Mouse (Mus musculus) ovary, adult 18-20 months (tissue): ENCODE measurements around the gene Piezo1.
A peak's percentile ranks its signal among the peaks of the same experiment; 100 is the strongest.

Experiments
- DNase-seq: peaks from one replicate; pipeline ENCODE4 v3.0.0; 2022; ENCODE audit warnings: low spot score, mixed read lengths

Piezo1 gene

DNA sequence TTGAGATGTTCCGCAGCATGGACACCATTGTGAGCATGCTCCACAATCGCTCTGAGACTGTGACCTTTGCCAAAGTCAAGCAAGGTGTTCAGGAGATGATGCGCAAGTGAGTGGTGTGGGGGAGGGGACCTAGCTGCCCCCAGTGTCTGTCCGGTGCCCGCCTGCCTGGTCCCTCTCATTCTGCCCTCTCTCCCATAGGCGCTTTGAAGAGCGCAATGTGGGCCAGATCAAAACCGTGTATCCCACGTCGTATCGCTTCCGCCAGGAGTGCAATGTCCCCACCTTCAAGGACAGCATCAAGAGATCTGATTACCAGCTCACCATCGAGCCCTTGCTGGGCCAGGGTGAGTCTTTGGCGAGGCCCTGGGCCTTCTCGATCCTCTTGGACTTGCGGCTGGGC lies 18.9 kb upstream of the Piezo1 start:
- DNase-seq = no peak

DNA sequence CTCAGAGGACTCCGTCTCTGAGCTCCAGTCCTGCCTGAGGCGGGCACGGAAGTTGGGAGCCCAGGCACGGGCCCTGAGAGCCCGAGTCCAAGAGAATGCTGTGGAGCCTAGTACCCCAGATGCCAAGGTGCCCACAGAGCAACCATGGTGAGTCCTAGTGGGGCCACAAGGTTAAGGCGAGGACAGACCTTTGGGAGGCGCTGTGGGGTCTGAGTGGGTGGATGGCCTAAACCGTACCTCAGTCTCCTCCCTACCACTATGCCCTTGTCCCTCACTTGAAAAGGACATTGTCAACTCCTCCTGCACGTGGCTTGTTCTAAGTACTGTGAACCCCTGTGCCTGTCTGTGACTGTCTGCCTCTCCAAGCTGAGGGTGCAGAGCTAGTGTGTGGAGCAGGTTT lies 18.2 kb upstream of the Piezo1 start:
- DNase-seq = no peak

DNA sequence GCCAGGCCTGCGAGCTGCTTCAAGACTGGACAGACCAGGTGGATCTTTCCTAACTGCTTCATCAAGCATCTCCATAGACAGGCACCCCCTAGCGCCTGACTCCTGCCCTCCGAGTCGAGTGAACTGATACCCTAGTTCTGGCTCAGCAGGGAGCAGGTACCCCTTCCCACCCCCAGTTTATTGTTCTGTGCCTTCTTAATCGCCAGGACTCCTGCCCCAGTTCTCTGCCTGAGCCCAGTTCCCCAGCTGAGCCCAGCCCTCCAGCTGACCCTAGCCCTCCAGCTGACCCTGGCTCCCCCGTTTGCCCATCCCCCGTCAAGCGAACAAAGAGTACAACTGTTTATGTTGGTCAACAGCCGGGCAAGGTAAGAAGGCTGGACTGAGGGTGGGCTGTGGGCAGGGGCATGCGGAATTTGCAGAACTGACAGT lies 17.8 kb upstream of the Piezo1 start:
- no peak for DNase-seq

DNA sequence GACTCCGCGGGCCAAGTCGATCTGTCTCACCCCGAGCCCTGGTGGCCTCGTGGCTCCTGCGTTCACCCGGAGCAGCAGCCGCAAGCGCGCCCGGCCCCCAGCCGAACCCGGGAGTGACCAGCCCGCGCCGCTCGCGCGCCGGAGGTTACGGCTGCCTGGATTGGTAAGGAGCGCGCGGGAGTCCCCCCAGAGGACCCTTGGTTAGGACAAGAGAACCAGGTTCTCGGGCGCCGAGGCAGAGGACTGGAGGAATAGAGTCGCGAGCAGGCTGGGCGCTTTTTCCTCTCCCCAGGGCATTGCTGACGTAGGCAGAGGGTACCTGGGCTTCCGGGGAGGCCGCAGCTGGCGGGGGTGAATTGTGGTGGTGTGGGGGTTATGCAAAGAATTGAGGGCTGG lies 17.0 kb upstream of the Piezo1 start:
- DNase-seq = no peak

DNA sequence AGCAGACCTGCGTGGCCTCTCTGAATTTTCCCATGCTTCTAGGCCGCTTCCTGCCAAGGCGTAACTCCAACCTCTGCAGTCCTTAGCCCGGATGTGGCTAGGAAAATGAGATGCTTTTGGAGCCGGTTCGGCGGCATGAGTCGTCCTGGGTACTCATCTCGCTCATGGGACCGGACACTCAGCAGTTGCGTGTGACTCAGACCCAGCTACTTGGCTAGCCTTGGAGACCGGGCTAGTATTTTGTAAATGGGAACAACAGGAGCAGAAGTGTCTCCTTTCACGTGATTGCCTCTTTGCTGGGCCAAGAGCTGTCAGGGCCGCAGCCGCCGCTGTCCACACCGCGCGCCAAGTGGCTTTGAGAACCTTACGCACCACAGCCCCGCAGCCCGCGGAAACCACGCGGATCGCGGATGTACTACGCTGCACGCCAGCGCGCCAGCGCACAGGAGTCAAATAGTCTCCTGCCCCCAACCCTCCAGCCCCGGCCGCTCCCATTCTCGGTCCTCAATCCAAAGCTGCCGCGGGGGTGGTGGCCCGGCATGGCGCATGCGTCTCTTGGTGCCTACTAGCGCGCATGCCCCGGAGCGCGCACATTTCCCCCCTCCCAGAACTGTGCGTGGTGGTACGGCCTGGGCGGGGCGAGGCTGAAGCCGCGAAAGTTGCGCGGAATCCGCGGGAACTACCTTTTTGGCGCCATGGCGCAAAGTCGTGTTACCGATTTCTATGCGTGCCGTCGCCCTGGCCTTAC lies 16.4 kb upstream of the Piezo1 start, which contains the start of gene Cdt1:
Gene Cdt1, plus strand, starts transcription at position 655 of the 748 bp plus-strand sequence.
- peak; percentile 91 for DNase-seq

DNA sequence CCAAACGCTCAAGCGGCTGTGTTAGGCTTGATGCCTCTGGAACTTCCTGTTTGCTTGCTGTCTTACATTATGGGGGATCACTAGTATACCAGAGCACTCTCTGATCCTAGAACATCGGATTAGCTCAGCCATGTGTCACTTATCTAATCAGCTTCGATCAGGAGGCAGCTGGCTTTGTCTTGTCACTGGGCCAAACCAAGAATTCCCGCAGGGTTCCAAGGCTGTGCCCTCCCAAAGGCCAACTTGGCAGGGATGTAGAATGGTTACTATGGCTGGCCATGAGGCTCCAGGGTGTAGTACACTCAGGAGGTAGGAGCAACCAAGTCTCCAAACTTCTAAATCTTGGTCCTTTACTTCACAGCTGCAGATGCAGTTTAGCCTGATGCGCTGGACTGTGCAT lies 15.6 kb upstream of the Piezo1 start:
- DNase-seq = peak; percentile 50

DNA sequence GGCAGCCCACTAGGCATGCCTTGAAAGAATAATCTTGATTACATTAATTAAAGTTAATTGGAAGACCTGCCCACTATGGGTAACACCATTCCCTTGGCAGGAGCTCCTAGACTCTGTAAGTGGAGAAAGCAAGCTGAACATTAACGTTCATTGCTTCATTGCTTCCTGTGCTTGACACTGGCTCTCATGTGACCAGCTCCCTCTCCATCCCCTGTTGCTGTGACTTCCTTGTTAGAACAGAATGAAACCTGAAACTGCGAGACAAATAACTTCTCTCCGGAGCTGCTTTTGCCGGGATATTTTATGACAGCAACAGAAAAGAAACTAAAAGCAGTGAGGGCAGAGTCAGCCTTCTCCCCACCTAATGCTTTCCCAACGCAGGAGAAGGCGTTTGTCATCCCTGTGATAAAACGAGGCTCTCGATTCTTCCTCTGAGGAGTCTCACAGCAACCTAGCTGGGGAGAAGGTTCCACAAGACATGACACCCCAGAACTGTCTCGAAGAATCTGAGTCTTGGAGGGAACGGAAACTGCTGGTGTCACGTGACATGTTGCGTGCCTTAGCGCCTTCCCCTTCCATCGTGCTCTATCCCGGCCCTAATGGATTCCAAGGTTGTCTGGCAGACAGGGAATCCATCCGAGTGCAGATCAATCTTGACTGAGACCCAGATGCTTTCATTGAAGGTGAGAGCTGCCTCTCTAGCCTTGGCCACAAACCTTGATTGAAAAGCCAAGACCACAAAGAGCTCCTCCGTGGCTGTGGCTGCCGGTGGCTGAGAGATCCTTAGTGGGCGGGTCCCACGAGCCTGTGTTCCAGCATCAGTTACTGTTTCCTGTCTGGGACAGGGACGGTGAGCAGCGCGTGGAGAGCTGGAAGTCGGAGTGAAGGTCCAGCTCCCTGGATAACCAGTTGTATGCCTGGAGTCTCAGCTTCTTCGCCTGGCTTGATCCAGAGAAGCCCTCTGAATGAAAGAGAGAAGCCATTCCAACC lies 13.5 kb upstream of the Piezo1 start:
- no peak for DNase-seq

DNA sequence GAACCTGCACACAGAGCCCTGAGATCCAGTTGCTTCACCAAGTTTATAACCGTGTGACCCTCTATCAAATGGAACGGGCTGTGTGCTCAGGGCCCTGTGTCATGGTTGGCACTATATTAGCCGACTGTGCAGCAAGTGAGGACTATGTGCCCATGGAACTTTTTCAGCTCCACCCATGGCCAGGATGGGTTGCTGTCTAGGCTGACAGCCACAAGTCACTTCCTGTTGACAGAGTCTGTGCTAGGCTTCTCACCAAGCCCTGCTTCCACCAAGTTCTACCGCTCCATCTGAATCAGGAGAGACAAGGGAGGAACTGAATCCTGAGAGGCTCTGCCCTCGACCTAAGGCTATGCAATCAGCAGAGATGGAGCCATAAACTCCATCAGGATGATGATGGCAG lies 10.1 kb upstream of the Piezo1 start:
- DNase-seq = no peak

DNA sequence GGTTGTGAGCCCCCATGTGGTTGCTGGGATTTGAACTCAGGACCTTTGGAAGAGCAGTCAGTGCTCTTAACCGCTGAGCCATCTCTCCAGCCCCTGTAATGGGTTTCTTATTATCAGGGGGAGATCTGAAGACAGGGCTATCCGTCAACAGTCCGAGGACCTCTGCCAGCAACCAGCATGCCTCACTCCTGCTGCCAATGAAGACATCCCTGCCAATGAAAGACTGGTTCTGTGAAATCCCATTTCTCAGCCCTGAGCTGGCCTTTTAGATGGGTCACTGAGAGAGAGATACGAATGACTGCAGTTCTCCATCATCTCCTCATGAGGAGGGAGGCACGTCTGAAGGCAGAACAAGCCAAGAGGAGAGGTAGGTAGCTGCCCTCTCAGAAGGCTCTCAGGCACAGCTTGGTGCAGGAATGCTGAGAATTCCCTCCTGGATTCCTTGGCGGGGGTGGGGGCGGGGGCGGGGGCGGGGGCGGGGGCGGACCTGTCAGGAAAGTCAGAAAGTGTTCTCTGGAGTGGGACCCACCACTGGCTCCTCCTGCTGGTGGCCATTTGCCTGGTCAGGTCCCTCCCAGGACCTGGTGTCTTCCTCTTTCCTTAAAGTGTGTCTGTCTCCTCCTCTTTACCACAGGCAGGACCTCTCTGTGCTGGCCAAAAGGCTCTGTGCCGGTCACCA lies 7.7 kb upstream of the Piezo1 start:
- DNase-seq = no peak

DNA sequence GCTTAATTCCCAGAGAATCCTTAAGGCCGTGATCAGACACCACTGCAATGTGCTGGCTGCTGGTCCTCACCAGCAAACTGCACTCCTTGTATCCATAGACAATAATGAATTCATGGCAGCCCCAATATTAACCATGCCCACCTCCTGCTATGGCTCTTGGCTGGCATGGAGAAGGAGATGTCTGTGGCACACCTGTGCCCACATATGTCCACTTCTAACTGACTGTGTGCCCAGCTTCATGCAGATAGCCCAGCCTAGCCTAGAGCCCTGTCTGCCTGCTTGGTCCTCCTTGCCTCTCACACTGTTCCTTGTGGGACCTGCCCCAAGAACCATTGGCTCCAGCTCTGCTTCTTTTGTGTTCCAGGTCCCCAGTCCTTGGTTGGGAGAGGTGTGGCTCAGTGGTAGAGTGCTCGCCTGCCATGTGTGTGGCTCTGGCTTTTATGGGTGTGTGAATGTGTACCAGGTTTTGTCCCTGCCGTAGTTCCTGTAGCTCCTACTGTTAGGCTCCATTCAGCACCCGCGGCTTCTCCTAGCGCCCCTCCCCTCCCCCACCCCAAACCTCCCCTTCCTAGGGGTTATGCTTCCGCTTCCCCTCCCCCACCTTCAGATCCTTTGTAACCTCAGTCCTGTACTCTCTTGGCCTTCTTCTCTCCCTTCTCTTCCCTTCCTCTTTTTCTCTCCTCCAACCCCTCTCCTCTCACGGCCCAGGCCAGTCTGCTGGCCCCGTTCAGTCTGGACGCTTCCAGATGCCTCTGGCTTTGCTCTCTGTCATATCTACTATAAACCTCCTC lies 6.3 kb upstream of the Piezo1 start:
- DNase-seq = no peak

DNA sequence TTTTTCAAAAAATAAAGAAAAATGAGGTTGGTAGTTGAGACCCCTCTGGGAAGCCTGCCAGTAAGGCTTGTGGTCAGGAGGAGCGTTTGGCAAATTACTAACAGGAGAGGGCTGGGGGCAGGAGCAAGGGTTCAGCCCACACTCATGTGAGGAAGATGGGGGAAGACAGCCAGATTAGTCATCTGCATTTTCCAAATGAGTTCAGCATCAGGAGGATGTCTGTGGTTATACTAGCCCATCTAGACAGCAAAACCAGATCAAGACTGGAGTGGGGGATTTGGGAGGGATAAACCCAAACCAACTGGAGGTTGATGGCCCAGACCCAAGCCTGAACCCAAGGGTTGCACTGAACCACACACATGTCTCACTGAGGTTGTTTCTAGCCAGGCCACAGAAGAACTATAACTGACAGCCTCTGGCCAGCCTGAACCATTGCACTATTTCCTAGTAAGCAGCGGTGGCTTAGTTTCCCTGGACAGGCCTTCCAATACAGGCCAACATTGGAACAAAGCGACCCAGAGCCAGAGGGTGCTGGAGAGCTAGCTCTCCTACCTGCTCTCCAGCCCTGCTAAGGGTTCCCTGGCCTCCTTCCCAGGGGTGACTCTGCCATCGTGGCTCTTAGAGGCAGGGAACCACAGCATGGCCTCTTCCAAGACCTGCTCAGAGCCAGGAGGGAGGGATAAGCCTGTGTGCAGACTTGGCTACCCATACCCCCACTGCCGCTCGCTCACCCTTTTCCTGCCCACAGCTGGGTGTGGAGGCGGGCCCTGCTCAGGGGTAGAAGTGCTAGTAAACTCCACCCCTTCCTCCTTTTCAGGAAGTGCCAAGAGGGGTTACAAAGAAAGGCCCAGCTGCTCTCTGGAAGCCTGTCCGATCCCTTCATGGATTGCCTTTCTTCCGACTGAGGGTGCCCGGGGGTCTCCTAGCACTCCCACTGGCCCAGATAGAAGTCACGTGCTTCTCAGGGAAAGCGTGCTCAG lies 5.2 kb upstream of the Piezo1 start:
- DNase-seq = peak; percentile 52

DNA sequence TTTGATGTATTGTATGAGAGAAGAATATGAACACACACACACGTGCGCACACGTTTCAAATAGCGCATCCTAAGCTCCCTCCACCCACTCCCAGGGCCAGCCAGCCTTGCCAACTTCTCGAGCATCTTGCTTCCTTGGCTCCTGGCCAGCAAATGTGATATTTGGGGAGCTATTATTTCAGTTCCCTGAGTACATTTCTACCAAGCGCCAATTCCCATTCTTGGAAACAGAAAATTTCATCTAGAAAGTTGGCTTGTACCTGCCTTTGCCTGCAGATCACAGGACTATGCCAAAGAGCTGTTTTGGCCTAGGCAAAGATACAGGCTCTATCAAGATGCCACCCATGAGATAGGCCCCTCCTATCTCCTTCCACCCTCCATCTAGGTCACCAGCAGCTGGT lies 3.7 kb upstream of the Piezo1 start:
- DNase-seq = no peak

DNA sequence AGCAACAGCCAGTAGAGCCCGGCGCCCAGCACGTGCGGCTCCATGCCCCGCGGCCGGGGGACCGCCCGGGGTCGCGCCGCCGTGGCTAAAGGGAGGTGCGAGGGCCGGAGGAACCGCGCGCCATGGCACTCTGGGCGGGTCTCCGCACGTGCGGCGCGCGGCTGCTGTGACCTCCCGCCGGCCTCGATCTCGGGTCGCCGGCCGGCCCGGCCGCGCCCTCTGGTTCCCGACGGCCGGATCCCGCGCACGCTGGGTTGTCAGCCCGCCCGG lies 199 bp downstream of the Piezo1 start:
- DNase-seq = no peak

DNA sequence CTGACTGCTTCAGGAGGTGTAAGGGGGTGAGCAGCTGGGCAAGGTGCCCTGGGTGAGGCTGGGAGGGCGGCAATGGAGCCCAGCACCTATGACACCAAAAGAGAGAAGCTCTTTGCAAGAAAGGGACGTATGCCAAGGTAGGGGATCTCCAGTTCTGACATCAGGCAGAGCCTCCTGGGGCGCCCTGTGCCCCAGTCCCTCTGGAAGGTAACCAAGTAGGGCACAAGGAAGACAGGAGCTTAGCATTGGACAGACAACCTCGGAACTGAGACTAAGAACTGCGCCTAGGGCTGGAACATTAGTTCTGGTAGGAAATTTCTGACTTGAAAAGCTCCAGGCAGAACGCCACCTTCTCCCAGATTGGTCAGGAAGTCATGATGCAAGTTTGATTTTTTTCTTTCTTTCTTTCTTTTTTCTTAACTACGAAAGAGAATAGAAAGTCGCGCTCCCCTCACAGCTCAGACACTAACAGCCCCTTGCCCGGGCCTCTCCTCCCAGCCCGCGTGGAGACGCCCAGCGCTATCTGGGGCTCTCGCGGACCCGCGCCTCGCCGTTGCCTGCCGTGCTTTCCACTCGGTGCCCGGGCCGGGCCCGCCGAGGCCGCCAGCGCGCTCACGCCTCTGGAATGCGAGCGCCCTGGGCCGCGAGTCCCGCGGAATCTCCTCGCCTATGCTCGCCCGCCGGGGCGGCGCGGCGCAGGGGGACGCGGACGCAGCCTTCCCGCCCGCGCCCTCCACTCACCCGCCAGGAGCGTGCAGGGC lies 715 bp downstream of the Piezo1 start:
- no peak for DNase-seq

DNA sequence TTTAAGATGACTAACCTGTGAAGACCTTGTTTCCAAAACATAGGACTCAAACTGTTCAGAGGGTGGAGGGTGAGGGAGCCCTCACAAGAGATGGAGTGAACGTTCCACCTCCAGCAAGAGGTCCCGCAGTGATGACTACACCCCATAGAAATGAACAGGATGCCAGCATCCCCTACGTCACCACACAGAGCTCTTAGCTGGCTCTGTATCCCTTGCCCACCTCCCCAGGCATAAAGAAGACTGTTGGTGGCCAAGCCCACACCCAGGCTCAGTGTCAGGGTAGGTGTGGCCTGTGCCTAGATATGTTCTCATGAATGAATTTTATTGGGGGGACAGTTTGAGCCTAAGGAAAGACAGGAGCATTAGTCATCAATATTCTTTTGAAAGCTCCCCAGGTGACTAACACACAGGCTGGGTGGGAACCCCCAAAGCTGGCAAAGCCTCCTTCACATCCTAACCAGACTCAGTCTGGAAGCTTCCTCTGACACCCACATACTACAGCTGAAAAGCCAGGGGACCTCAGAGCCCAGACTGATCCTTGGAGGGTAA lies 2.2 kb downstream of the Piezo1 start:
- DNase-seq = no peak

DNA sequence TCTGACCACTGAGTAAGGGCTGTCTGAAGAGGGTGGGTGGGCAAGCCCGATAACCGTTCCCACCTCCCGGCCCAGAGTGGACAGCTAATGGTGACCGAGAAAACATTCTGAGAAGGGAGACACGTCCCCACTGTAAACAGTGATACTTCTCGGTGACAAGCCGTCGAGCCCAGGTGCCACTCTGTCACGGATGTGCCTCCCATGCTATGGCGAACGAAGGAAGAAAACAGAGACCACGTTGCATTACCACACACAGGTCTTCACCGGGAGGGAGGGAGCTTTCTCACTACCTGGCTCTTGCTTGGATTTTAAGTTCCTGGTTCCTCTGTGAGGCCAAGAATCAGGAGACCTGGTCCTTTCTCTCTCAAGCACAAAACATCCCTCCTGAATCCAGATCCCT lies 2.8 kb downstream of the Piezo1 start:
- DNase-seq = no peak

DNA sequence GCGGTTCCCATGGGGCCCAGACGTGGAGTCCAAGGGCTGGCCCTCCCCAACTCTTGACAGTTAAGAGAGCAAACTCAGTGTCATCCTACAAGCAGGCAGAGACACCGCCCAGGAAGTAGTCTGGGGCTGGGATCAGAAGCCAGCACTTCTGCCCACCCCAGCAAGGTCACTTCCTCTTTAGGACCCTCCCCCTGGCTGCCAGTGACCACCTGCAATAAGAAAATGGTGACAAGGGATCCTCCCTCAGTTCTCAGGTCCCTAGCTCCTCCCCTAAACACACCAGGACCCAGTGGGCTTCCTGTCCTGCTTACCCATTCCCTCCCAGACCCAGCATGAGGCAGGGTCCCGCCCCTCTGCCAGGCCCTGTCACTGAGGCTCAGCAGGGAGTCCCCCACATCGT lies 3.3 kb downstream of the Piezo1 start:
- no peak for DNase-seq

DNA sequence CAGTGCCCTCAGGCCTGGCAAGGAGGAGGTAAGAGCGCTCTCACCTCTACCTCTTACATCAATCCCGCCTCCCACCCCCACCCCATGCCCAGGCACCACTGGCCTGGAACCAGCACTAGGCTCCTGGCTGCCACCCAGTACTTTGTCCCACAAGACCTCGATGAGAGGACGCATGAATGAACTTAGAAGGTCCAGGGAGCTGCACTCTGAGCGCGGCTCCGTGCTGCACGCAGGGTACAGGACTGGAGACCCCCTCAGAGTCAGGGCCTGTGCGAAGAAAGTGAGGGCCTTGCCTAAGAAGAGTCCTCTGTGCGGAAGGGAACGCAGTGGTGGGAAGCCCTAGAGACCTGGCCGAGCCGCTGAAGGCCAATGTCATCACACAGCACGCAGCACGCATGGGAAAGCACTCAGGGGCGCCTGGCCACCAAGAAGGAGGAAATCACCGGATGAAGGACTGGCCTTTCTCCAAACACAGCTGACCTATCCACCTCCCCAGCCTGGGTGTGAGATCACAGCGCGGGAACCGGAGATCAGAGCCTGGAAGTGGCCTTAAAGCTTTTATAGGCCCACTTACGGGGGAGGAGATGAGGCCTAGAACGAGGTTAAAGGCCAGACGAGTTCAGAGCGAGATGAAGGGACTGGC lies 4.2 kb downstream of the Piezo1 start:
- no peak for DNase-seq

DNA sequence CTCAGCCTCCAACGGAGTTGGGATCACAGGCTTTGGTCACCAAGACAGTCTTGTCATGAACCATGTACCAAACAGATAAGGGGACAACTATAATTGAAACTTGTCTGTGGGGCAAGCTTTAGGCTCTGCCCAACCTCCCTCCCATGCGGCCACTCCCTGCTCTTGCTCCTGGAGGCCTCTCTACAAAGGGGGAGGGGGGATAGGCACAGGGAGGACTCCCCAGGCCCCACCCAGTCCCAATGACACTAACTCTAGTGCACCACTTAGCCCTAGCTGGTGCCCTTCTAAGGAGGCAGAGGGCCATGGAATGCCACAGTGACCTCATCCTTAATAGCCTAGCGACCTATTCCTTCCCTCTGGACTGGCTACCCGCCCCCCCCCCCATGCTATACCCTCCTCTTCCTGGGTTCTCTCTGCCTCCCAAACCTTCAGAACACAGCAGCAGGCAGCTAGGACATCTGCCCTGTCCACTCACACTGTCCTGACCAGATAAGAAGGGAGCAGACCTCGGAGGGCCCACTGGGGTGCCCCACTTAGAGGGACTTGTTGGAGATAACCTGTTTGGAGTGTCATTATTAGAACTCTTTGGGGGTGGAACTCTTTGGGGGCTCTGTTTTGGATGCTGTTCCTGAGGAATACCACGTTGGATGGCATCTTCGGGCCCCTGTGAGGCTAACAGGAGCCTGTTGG lies 4.9 kb downstream of the Piezo1 start:
- DNase-seq = no peak
